Mouse (Mus musculus): ENCODE measurements around the gene Lrrc66. TPM values are rescaled to one million over a fixed set of nuclear protein-coding genes. Genes with fewer than 3 reads are reported as not detected.
A peak's percentile ranks its signal among the peaks of the same experiment; 100 is the strongest.

The Lrrc66 gene
- 0.04 and 0.61 TPM in 2 replicates for polyA plus RNA-seq (2015; fragmentation: Nextera tagmentation; extraction: Ambion mirVana)

DNA sequence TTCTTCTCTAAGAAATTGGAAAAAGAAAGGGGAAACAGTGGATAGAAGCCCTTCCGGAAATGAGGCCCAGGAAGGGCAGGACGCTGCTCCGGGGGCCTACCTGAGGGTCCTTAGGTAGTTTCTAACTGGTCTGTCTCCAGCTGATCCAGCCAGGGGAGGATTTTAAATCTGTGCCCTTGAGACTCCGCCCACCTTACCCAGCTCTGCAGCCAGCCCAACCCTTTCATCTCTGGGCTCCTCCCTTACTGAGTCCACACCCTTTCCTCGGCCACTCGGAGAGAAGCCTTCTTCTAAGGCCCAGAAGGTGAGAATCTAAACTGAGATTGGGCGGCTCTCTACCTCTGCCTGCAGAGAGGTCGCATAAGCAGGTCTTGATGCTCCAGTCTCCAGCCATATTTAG is at the start of gene Lrrc66:
Lrrc66 (minus strand) TSS at position 236 of the 400 bp plus-strand sequence.
- no peak within 1 kb of the TSS for H3K27ac ChIP-seq (replicated peaks)
- peaks cover 6% of the 10 kb centered on the region for H3K4me1 ChIP-seq
- no peaks in the 10 kb centered on the region for H3K9me3 ChIP-seq (replicated peaks)
- peaks cover 26% of the 10 kb centered on the region for H3K36me3 ChIP-seq
- no peak within 1 kb of the TSS for H3K4me3 ChIP-seq (replicated peaks)
- no peak within 1 kb of the TSS for H3K9ac ChIP-seq (replicated peaks)
- WGBS: 81% methylated on average over 8 of the region's 8 CpGs
- no peak within 1 kb of the TSS for H3K4me2 ChIP-seq
- H3K27me3 ChIP-seq (replicated peaks): no peaks in the 10 kb centered on the region
- ATAC-seq (ENCODE audit: low FRiP score): no peak

GRCm38 (mm10) chr5:73676626-73677025 is 44.3 kb upstream of the Lrrc66 start:
- Histone ChIP-seq H3K4me3 (replicated peaks) (no peak overlapping the region), H3K27me3 (replicated peaks) (no peaks in the 10 kb centered on the region), H3K9ac (replicated peaks) (no peak overlapping the region), H3K4me1 (no peaks in the 10 kb centered on the region), H3K36me3 (no peaks in the 10 kb centered on the region), H3K4me2 (no peak overlapping the region), H3K9me3 (replicated peaks) (no peaks in the 10 kb centered on the region), H3K27ac (replicated peaks) (no peak overlapping the region)
- WGBS: 67% methylated on average over 13 of the region's 13 CpGs
- ATAC-seq (ENCODE audit: low FRiP score): no peak

DNA sequence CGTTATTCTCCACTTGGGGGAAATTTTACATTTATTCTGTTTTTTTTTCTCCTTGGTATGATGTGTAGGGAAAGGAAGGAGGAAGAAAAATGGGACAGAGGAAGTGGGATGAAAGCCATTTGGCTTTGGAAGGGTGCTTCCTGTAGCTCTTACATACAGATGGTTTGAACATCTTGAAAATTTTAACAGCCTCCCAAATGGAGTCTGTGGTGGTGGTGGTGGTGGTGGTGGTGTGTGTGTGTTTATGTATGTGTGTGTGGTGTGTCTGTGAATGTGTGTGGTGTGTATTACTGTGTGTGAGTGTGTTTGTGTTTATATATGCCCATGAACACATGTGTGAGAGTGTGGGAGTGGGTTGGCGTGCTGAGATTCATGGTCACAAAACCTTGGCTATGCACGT is 43.3 kb upstream of the Lrrc66 start:
- no peaks in the 10 kb centered on the region for H3K27me3 ChIP-seq (replicated peaks)
- 83% methylated on average over 3 of the region's 3 CpGs for WGBS
- no peaks in the 10 kb centered on the region for H3K36me3 ChIP-seq
- no peak for ATAC-seq (ENCODE audit: low FRiP score)
- no peak overlapping the region for H3K4me2 ChIP-seq
- no peaks in the 10 kb centered on the region for H3K9me3 ChIP-seq (replicated peaks)
- H3K27ac ChIP-seq (replicated peaks): no peak overlapping the region
- no peaks in the 10 kb centered on the region for H3K4me1 ChIP-seq
- H3K9ac ChIP-seq (replicated peaks): no peak overlapping the region
- no peak overlapping the region for H3K4me3 ChIP-seq (replicated peaks)

DNA sequence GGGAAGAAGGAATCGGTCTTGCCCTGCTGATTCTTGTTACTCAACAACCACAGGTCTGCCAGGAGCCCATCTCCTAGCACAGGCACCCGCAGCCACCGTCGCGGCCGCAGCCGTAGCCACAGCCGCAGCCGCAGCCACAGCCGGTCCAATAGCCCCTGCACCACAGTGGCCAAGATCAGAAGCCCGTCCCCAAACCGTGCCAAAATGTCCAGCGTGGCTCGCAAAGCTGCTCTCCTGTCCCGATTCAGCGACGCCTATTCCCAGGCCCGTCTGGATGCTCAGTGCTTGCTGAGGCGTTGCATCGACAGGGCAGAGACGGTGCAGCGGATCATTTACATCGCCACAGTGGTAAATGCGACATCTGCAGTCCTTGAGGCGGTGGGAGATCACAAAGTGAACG is 37.1 kb upstream of the Lrrc66 start:
- H3K36me3 ChIP-seq: no peaks in the 10 kb centered on the region
- H3K9ac ChIP-seq (replicated peaks): no peak overlapping the region
- ATAC-seq (ENCODE audit: low FRiP score): no peak
- H3K4me2 ChIP-seq: peak overlapping the region; percentile 38
- WGBS: 43% methylated on average over 26 of the region's 26 CpGs
- 0 out of 2 replicates have a peak overlapping the region, but pooled peaks have one; percentile 13 for H3K4me3 ChIP-seq (replicated peaks)
- H3K4me1 ChIP-seq: peaks cover 4% of the 10 kb centered on the region; the same call in 1 of the 2 replicates
- no peaks in the 10 kb centered on the region for H3K27me3 ChIP-seq (replicated peaks)
- H3K27ac ChIP-seq (replicated peaks): no peak overlapping the region
- no peaks in the 10 kb centered on the region for H3K9me3 ChIP-seq (replicated peaks)

DNA sequence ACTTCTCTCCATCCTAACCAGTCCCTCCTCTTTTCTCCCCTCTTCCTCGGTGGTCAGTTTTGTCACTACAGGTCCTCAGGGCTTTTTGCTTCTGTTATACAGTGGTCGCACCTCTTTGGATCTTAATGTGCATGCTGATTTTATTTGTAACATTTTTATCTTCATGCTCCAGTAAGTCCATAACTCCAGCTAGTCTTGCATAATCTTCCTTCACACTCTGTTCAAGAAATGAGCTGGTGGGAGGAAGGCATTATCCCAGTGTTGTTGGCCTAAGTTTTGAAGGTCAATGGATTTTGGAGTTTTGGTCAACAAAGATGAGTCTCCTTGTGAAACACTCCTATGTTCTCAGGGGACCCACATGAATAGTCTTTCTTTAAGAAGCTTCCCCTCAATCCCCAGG is 35.6 kb upstream of the Lrrc66 start:
- no peak overlapping the region for H3K4me3 ChIP-seq (replicated peaks)
- no peaks in the 10 kb centered on the region for H3K9me3 ChIP-seq (replicated peaks)
- peaks cover 4% of the 10 kb centered on the region; the same call in 1 of the 2 replicates for H3K4me1 ChIP-seq
- no peaks in the 10 kb centered on the region for H3K36me3 ChIP-seq
- 86% methylated on average over 2 of the region's 2 CpGs for WGBS
- H3K9ac ChIP-seq (replicated peaks): no peak overlapping the region
- no peak for ATAC-seq (ENCODE audit: low FRiP score)
- no peaks in the 10 kb centered on the region for H3K27me3 ChIP-seq (replicated peaks)
- H3K27ac ChIP-seq (replicated peaks): no peak overlapping the region
- no peak overlapping the region for H3K4me2 ChIP-seq

GRCm38 (mm10) chr5:73666695-73667094 is 34.4 kb upstream of the Lrrc66 start:
- no peaks in the 10 kb centered on the region for H3K9me3 ChIP-seq (replicated peaks)
- no peak overlapping the region for H3K4me2 ChIP-seq
- ATAC-seq (ENCODE audit: low FRiP score): no peak
- H3K27ac ChIP-seq (replicated peaks): no peak overlapping the region
- H3K9ac ChIP-seq (replicated peaks): no peak overlapping the region
- H3K4me1 ChIP-seq: peaks cover 4% of the 10 kb centered on the region; the same call in 1 of the 2 replicates
- no peak overlapping the region for H3K4me3 ChIP-seq (replicated peaks)
- no peaks in the 10 kb centered on the region for H3K27me3 ChIP-seq (replicated peaks)
- 97% methylated on average over 2 of the region's 2 CpGs for WGBS
- no peaks in the 10 kb centered on the region for H3K36me3 ChIP-seq

DNA sequence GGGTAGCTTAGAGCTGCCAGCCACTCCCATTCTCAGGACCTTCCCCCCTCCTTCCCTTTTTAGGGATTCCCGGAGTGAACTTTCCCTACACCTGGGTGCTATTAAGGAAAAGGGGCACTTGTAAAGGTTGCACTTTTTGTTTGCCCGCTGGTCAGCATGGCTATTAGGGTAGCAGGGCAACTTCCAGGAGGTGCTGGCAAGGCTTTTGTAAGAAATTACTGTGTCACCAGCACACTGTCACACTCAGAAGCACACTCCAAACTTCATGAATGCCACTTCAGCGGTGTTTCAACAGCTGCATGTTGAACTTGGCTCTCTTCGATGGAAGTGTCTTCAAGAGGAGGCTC is 19.5 kb upstream of the Lrrc66 start:
- WGBS: 4% methylated on average over 4 of the region's 4 CpGs
- Histone ChIP-seq H3K4me2 (peak overlapping the region; percentile 88), H3K27ac (replicated peaks) (no peak overlapping the region), H3K27me3 (replicated peaks) (peaks cover 51% of the 10 kb centered on the region), H3K9ac (replicated peaks) (no peak overlapping the region), H3K4me3 (replicated peaks) (peak overlapping the region; percentile 37), H3K9me3 (replicated peaks) (no peaks in the 10 kb centered on the region), H3K4me1 (peaks cover 24% of the 10 kb centered on the region), H3K36me3 (no peaks in the 10 kb centered on the region)
- ATAC-seq (ENCODE audit: low FRiP score): no peak

DNA sequence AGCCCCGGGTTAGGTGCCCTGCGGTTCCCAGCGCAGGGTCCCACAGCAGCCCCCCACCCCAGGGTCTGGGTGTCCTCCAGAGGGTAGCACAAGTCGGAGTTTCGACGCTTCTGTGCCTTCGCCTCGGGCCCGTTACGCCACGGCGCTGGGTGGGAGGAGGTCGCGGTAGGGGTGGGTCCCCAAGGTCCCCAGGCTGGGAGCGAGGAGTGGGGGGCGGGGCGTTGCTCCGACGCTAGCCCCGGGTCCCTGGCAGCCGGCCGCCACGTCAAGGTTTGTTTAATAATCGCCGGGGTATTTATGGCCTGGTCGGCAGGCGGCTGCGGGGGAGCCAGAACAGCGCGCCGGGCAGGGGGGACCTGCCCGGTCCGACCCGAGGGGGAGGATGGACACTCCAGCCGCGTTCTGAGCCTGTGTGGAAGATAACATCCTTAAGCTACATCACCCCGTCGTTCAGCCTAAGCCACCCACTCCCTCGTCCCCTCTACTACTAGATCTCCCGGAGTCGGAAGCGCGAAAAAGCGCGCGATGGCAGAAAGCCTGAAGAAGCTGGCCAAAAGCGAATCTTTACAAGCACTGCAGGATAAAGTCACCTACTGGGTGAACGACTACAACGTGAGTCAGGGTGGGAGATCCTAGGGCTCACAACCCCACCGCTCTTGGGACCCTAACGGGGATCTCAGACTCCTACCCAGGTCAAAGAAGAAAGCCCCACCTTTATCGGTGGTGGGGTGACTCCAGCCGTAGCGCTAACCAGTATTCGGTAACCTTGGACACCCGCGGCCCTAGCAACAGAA is 18.9 kb upstream of the Lrrc66 start, which contains the start of gene Spata18:
Spata18 (plus strand) TSS at position 319 of the 794 bp plus-strand sequence.
- peak within 1 kb of the TSS; percentile 37 for H3K4me3 ChIP-seq (replicated peaks)
- no peak for ATAC-seq (ENCODE audit: low FRiP score)
- no peaks in the 10 kb centered on the region for H3K9me3 ChIP-seq (replicated peaks)
- H3K27ac ChIP-seq (replicated peaks): no peak within 1 kb of the TSS
- H3K4me2 ChIP-seq: peak within 1 kb of the TSS; percentile 88
- peaks cover 30% of the 10 kb centered on the region for H3K4me1 ChIP-seq
- no peaks in the 10 kb centered on the region for H3K36me3 ChIP-seq
- under 1% methylated on average over 57 of the region's 57 CpGs for WGBS
- H3K9ac ChIP-seq (replicated peaks): peak within 1 kb of the TSS; percentile 41; the same call in 1 of the 2 replicates
- peaks cover 51% of the 10 kb centered on the region for H3K27me3 ChIP-seq (replicated peaks)

- peak overlapping the region; percentile 41; the same call in 1 of the 2 replicates for H3K9ac ChIP-seq (replicated peaks)
- peaks cover 35% of the 10 kb centered on the region for H3K4me1 ChIP-seq
- H3K27me3 ChIP-seq (replicated peaks): peaks cover 51% of the 10 kb centered on the region
- H3K9me3 ChIP-seq (replicated peaks): no peaks in the 10 kb centered on the region
- peak overlapping the region; percentile 88 for H3K4me2 ChIP-seq
- H3K4me3 ChIP-seq (replicated peaks): peak overlapping the region; percentile 37
- H3K36me3 ChIP-seq: no peaks in the 10 kb centered on the region
- ATAC-seq (ENCODE audit: low FRiP score): no peak
- WGBS: 3% methylated on average over 15 of the region's 15 CpGs
- H3K27ac ChIP-seq (replicated peaks): no peak overlapping the region
Measured at GRCm38 (mm10) chr5:73650365-73650964, 18.1 kb upstream of the Lrrc66 start.

DNA sequence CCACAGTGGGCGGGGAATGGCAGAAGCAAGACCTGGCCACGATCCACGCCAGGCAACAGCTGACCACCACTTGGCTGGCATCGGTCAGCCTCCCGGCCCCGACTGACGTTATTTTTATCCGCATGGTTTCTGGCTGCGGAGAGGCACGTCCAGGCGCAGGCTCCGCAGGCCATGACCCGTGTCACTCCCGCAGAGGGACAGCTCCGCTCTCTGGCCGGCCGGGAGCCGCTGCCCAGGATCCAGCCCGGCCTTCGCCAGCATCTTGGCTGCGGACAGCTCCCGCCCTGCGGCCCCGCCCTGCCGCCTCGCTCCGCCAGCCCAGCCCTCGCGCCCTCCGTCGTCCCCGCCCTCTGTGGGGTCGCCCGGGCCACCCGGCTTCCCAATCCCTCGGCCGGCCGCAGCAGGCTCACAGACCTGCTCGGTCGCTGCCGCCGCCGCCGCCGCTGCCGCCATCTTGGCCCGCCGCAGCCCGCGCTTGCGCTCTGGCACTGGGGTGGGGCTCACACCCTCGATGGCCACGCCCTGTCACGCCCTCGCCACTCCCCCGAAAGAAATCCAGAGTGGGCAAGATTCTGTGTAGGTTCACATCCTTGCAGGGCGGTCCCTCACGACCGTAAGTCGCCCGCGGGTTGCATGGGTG is 15.1 kb upstream of the Lrrc66 start, which contains the start of gene Sgcb:
Sgcb (minus strand) TSS at position 530 of the 640 bp plus-strand sequence.
- Histone ChIP-seq H3K4me3 (replicated peaks) (peak within 1 kb of the TSS; percentile 87), H3K36me3 (peaks cover under 1% of the 10 kb centered on the region; the same call in 1 of the 2 replicates), H3K9me3 (replicated peaks) (no peaks in the 10 kb centered on the region), H3K9ac (replicated peaks) (peak within 1 kb of the TSS; percentile 87), H3K4me1 (peaks cover 35% of the 10 kb centered on the region), H3K4me2 (peak within 1 kb of the TSS; percentile 73), H3K27me3 (replicated peaks) (peaks cover 37% of the 10 kb centered on the region), H3K27ac (replicated peaks) (peak within 1 kb of the TSS; percentile 56)
- ATAC-seq (ENCODE audit: low FRiP score): peak; percentile 91
- WGBS: under 1% methylated on average over 59 of the region's 62 CpGs

- H3K27me3 ChIP-seq (replicated peaks): no peaks in the 10 kb centered on the region
- no peaks in the 10 kb centered on the region for H3K9me3 ChIP-seq (replicated peaks)
- ATAC-seq (ENCODE audit: low FRiP score): no peak
- H3K4me1 ChIP-seq: peaks cover 17% of the 10 kb centered on the region
- no peak overlapping the region for H3K4me2 ChIP-seq
- 82% methylated on average over 4 of the region's 4 CpGs for WGBS
- no peak overlapping the region for H3K27ac ChIP-seq (replicated peaks)
- H3K4me3 ChIP-seq (replicated peaks): no peak overlapping the region
- H3K9ac ChIP-seq (replicated peaks): no peak overlapping the region
- H3K36me3 ChIP-seq: peaks cover 32% of the 10 kb centered on the region
Measured at GRCm38 (mm10) chr5:73642091-73642490, 9.8 kb upstream of the Lrrc66 start.
